9 mouse cellular contexts compared by ENCODE assay signal in genomic region chr1:88211812-88212211, GRCm38 (mm10). TPM values are rescaled to one million over a fixed set of nuclear protein-coding genes. Genes with fewer than 3 reads are reported as not detected.
DNase-seq lines count a peak whose midpoint lies in the region; ATAC-seq and TF ChIP-seq lines count a peak whose summit lies in the region.
"Had no signal": no experiment of that assay in that cellular context is flagged by ENCODE, and none has a peak within 500 bp of the region (broad histone marks: within the 10 kb centered on the region; RNA-seq: fewer than 3 reads in every experiment).

Gene Ugt1a1 (plus strand): TSS chr1:88211959.

- H3K27me3 ChIP-seq in heart, embryonic 12.5 days (replicated peaks): no peaks in the 10 kb centered on the region
- no peaks in the 10 kb centered on the region for H3K27me3 ChIP-seq in intestine, postnatal 0 days (replicated peaks; ENCODE audit: control insufficient read depth, insufficient read depth, low read length)
- no peaks in the 10 kb centered on the region for H3K27me3 ChIP-seq in midbrain, embryonic 14.5 days (ENCODE audit: control insufficient read depth, insufficient read depth, low read length)

- no peaks in the 10 kb centered on the region for H3K36me3 ChIP-seq in heart, embryonic 12.5 days
- H3K36me3 ChIP-seq in intestine, postnatal 0 days (ENCODE audit: control insufficient read depth, insufficient read depth): no peaks in the 10 kb centered on the region
- H3K36me3 ChIP-seq in midbrain, embryonic 14.5 days (ENCODE audit: control insufficient read depth, insufficient read depth, low read length): no peaks in the 10 kb centered on the region

- TF ChIP-seq CTCF in intestine, postnatal 0 days (IDR thresholded peaks at IDR 0.05; ENCODE audit: low read depth): no peak

- H3K9me3 ChIP-seq in heart, embryonic 12.5 days (replicated peaks): peaks cover 48% of the 10 kb centered on the region
- H3K9me3 ChIP-seq in intestine, postnatal 0 days (ENCODE audit: control insufficient read depth): peaks cover 43% of the 10 kb centered on the region
- H3K9me3 ChIP-seq in midbrain, embryonic 14.5 days (ENCODE audit: control insufficient read depth, low read length): peaks cover 53% of the 10 kb centered on the region

- ATAC-seq in heart, embryonic 12.5 days (ENCODE audit: insufficient number of reproducible peaks, low FRiP score): no peak
- ATAC-seq in intestine, postnatal 0 days: peak; percentile 63
- ATAC-seq in midbrain, embryonic 14.5 days (ENCODE audit: low FRiP score, low TSS enrichment): 0 out of 2 replicates have a peak, but pooled peaks have one; percentile 5
- ATAC-seq in inflammation-experienced regulatory T-cells, adult 6 months: no peak

- H3K4me2 ChIP-seq in heart, embryonic 12.5 days: no peak within 1 kb of the TSS
- H3K4me2 ChIP-seq in intestine, postnatal 0 days (replicated peaks; ENCODE audit: low read depth): peak within 1 kb of the TSS; percentile 0
- no peak within 1 kb of the TSS for H3K4me2 ChIP-seq in midbrain, embryonic 14.5 days (ENCODE audit: low read length)

- peak; percentile 92 for DNase-seq in heart, adult 11 months
- peak; percentile 3 for DNase-seq in R1 (ENCODE audit: low read depth, low spot score)
- DNase-seq in midbrain, embryonic 14.5 days: peak; percentile 1
- DNase-seq in left cerebral cortex, adult 8-10 months (ENCODE audit: low spot score in 2 of 2): no peak
- no peak for DNase-seq in cerebellum, adult 8-10 months

- H3K4me1 ChIP-seq in heart, embryonic 12.5 days (replicated peaks): no peaks in the 10 kb centered on the region
- peaks cover 4% of the 10 kb centered on the region; the same call in 1 of the 2 replicates for H3K4me1 ChIP-seq in intestine, postnatal 0 days (replicated peaks; ENCODE audit: control insufficient read depth, insufficient read depth, low read length)
- H3K4me1 ChIP-seq in midbrain, embryonic 14.5 days (ENCODE audit: control insufficient read depth, insufficient read depth, low read length): no peaks in the 10 kb centered on the region

- no peak within 1 kb of the TSS for H3K4me3 ChIP-seq in heart, embryonic 12.5 days
- H3K4me3 ChIP-seq in intestine, postnatal 0 days (ENCODE audit: low read depth, low read length): no peak within 1 kb of the TSS
- no peak within 1 kb of the TSS for H3K4me3 ChIP-seq in midbrain, embryonic 14.5 days (replicated peaks; ENCODE audit: low read depth, low read length)
- H3K4me3 ChIP-seq: heart, adult 2 months had no signal

- no peak within 1 kb of the TSS for H3K27ac ChIP-seq in heart, embryonic 12.5 days (ENCODE audit: poor library complexity, severe bottlenecking)
- peak within 1 kb of the TSS; percentile 3; the same call in 1 of the 2 replicates for H3K27ac ChIP-seq in intestine, postnatal 0 days (ENCODE audit: low read depth, low read length)
- no peak within 1 kb of the TSS for H3K27ac ChIP-seq in midbrain, embryonic 14.5 days (replicated peaks; ENCODE audit: low read depth, low read length)
- H3K27ac ChIP-seq: heart, adult 2 months had no signal

- no peak within 1 kb of the TSS for H3K9ac ChIP-seq in heart, embryonic 12.5 days
- no peak within 1 kb of the TSS for H3K9ac ChIP-seq in intestine, postnatal 0 days (ENCODE audit: low read depth, low read length)
- H3K9ac ChIP-seq in midbrain, embryonic 14.5 days (replicated peaks; ENCODE audit: low read length): no peak within 1 kb of the TSS

- 60% methylated on average over 8 of the region's 8 CpGs for WGBS in heart, embryonic 12.5 days
- 60% methylated on average over 8 of the region's 8 CpGs for WGBS in intestine, postnatal 0 days
- 70% methylated on average over 8 of the region's 8 CpGs for WGBS in midbrain, embryonic 14.5 days

RNA-seq across cellular contexts. Expression of gene Ugt1a1, which starts in this region (rescaled TPM):
- 0.22 TPM in 1 of 2 replicates, not detected in the other for polyA plus RNA-seq in heart, embryonic 12.5 days (2016; fragmentation: Nextera tagmentation; extraction: Ambion mirVana)
- polyA plus RNA-seq in intestine, postnatal 0 days (2015; fragmentation: Nextera tagmentation; extraction: Ambion mirVana): 80.7 and 84.0 TPM in 2 replicates
- polyA plus RNA-seq in midbrain, embryonic 14.5 days (2014; fragmentation: Nextera tagmentation; extraction: Ambion mirVana): not detected in 2 replicates
- total RNA-seq in left cerebral cortex, adult 8-10 months (2022): under 1 TPM in 1 of 4 experiments, not detected in 3; 0.26 TPM
- polyA plus RNA-seq in inflammation-experienced regulatory T-cells, adult 6 months (2017; shearing (Covaris generic)): not detected
- total RNA-seq: heart, adult 2 months had no signal
- polyA plus RNA-seq: heart, adult 2 months had no signal

Comparison
In these comparisons a context has a peak if more than half of its experiments do, and no peak if none do; other contexts are left out.
1. RNA of gene Ugt1a1 (polyA plus RNA-seq): 80.7 to 84.0 TPM in intestine, postnatal 0 days; 0.22 TPM in heart, embryonic 12.5 days, not detected in midbrain, embryonic 14.5 days and not detected in inflammation-experienced regulatory T-cells, adult 6 months; every median in the first group is over 10 times any median in the second.
2. Peak in DNase-seq and ATAC-seq in midbrain, embryonic 14.5 days; RNA of the gene not detected or under 1 TPM.
3. DNase-seq: peak in heart, adult 11 months (single experiment) and R1 (single experiment); none in left cerebral cortex, adult 8-10 months (0 of 2) and cerebellum, adult 8-10 months (single experiment).